Mouse (Mus musculus) embryo, embryonic 9.5 days (tissue): ENCODE results near the gene Fhad1.
"Not testable (repeated sequence)": the region's sequence is repeated elsewhere in the genome, so short reads cannot be mapped to it uniquely, and the experiment has no call there.

ENCODE experiments used
- DNase-seq: peaks from one replicate; pipeline ENCODE4 v3.0.0-alpha.2; 2017; ENCODE audit errors: extremely low spot score

Gene Fhad1

GRCm38 (mm10) chr4:142044452-142044851 lies 29.6 kb upstream of the Fhad1 start:
- DNase-seq = no peak

- DNase-seq = no peak
Measured at GRCm38 (mm10) chr4:142039662-142040353, 24.9 kb upstream of the Fhad1 start.

GRCm38 (mm10) chr4:142037897-142038296 lies 23.0 kb upstream of the Fhad1 start:
- DNase-seq = no peak

- no peak for DNase-seq
Measured at GRCm38 (mm10) chr4:142028533-142028932, 13.7 kb upstream of the Fhad1 start.

GRCm38 (mm10) chr4:142026965-142027364 lies 12.1 kb upstream of the Fhad1 start:
- DNase-seq = no peak

DNA sequence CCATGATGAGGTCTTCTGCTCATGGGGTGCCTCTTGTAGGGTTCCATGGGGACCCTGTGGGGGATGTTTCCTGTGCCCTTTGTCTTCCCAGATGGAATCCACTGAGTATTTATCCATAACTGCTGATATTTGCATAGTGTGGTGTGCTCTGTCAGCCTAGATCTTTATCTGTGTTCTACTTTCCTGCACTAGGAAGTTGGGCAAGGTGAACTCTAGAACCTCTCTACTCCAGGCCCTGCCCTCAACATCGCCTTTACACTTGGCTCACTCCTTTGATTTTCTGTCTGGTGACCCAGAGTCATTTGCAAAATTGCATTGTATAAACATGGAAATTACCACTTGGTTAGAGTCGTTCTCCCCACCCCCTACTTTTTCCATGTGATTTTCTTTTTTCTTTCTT lies 9.7 kb upstream of the Fhad1 start:
- DNase-seq = no peak

GRCm38 (mm10) chr4:142023166-142023565 lies 8.3 kb upstream of the Fhad1 start:
- no peak for DNase-seq

GRCm38 (mm10) chr4:142017686-142018085 lies 2.8 kb upstream of the Fhad1 start:
- DNase-seq = no peak

- no peak for DNase-seq
Measured at GRCm38 (mm10) chr4:142011236-142011635, 3.6 kb downstream of the Fhad1 start.

- DNase-seq = no peak
Measured at GRCm38 (mm10) chr4:142010441-142010840, 4.4 kb downstream of the Fhad1 start.

GRCm38 (mm10) chr4:142008206-142008605 lies 6.7 kb downstream of the Fhad1 start:
- no peak for DNase-seq

DNA sequence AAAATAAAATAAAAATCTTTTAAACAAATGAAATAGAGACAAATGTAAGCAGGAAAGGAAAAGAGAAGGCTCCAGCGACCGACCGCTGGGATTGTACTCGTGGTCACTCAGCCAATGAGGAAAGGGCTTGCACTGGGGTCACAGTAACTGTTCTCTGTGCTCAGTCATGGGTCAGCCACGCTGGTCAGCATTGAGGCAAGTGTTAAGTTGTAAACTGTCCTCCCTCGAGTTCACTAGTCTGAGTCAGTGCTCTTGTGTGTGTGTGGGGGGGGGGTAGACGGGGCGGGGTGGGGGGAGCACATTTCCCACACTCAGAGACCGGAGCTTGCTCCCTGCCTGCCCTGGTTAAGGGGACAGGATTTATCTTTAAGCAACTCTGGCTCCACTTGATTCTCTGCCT lies 14.3 kb downstream of the Fhad1 start:
- DNase-seq = no peak

- DNase-seq = no peak
Measured at GRCm38 (mm10) chr4:141999494-142000074, 15.3 kb downstream of the Fhad1 start.

GRCm38 (mm10) chr4:141998282-141998821 lies 16.5 kb downstream of the Fhad1 start:
- DNase-seq = peak; percentile 50

DNA sequence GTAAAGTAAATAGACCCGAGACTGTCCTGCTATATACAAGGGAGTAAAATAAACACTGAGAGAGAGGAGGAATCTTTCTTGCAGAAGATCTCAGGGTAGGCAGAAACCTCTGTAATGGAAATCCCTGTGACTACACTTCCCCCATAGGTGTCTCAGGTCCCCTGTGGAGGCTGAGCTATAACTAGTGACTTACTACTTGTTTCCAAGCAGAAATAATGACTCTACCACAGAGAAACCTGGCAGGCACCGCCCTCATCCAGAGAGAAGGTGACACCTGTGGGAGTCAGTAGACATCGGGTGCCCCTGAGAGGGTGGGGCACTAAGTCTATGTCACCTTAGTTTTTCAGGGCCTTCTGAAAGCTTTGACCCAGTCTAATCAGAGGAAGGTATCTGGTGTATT lies 18.0 kb downstream of the Fhad1 start:
- no peak for DNase-seq

GRCm38 (mm10) chr4:141996086-141996485 lies 18.8 kb downstream of the Fhad1 start:
- no peak for DNase-seq

DNA sequence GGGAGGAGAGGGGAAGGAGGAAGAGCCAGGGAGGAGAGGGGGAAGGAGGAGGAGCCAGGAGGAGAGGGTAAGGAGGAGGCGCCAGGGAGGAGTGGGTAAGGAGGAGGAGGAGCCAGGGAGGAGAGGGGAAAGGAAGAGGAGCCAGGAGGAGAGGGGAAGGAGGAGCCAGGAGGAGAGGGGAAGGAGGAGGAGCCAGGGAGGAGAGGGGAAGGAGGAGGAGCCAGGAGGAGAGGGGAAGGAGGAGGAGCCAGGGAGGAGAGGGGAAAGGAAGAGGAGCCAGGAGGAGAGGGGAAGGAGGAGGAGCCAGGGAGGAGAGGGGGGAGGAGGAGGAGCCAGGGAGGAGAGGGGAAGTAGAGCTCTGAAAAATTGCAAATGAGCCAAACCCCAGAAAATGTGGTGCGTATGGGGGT lies 20.8 kb downstream of the Fhad1 start:
- DNase-seq = not testable (repeated sequence)

DNA sequence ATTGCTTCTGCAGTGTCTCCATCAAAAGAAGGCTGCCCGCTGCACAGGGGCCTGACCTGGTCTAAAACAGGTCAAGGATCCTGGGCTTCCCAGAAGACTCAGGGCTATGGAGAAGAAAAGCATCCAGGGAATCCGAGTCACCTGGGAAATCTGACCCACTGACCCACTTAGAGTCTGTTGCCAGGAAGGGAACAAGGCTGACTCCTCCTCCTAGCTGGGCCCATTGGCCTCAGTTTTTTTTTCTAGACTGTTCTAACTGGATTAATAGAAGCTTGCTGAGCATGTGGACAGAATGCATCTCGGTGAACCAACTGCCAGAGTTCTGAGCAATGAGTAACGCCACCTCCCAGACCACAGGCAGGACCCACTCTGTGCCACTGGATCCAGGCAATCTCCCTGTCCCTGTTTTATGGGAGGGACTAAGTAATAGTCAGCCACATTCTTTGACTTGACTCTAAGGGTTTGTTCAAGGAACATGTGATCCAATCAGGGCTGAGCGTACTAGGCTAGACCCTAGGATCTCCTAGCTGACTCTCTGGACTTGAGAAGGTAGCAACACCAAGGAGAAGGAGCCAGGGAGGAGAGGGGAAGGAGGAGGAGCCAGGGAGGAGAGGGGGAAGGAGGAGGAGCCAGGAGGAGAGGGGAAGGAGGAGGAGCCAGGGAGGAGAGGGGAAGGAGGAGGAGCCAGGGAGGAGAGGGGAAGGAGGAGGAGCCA lies 21.4 kb downstream of the Fhad1 start:
- DNase-seq = no peak

DNA sequence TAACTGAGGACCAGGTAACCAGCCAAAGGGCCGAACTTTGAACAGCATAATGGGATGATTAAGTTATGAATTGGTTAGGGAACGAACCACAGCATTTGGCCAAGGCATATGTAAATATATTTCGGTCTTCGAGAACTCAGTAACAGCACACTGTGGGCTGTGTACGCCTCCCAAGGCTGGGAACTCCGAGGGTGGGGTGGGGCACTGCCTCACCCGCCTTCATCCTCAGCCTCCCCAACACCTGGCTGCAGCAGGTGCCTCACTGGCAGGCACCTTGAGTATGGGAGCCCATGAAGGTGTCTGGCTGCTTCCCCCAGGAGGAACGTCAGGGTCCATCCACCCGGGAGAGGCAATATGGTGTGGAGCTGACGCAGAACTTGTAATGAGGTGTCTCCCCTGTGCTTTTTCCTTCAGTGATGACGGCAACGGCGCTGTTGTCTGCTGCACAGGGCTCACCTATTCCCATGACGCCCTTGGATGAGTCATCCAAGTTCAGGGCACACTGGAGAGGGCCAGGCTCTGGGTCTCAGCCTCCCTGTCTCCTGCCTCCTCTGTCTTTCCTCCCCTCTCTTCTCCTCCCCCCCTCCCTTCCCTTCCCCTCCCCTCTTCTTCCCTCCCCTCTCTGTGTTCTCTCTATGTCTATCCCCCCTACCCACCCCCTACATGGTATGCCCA lies 22.2 kb downstream of the Fhad1 start:
- DNase-seq = no peak

DNA sequence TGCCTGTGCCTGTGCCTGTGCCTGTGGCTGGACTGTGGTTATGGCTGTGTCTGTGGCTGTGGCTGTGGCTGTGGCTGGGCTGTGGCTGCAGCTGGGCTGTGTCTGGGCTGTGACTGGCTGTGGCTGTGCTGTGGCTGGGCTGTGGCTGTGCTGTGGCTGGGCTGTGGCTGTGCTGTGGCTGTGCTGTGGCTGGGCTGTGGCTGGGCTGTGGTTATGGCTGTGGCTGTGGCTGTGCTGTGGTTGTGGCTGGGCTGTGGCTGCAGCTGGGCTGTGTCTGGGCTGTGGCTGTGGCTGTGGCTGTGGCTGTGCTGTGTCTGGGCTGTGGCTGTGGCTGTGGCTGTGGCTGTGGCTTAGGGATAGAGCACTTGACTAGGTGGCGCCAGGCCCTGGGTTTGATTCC lies 26.7 kb downstream of the Fhad1 start:
- no peak for DNase-seq

DNA sequence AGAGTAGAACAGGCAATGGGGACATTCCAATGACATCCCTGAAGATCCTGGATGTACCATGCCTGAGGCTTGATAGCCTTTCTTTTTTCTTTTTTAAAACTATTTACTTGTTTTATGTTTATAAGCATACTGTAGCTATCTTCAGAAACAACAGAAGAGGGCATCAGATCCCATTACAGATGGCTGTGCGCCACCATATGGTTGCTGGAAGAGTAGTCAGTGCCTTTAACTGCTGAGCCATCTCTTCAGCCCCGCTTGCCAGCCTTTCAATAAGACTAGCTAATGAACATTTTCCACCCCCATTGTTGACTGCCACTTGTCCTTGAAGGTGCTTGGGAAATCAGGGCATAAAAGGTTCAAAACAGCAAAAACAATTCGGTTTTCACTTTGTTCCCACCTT lies 31.2 kb downstream of the Fhad1 start:
- no peak for DNase-seq

GRCm38 (mm10) chr4:141981475-141981874 lies 33.4 kb downstream of the Fhad1 start:
- no peak for DNase-seq
